Mouse (Mus musculus): Measurements from ENCODE around the gene Mmel1.

DNA sequence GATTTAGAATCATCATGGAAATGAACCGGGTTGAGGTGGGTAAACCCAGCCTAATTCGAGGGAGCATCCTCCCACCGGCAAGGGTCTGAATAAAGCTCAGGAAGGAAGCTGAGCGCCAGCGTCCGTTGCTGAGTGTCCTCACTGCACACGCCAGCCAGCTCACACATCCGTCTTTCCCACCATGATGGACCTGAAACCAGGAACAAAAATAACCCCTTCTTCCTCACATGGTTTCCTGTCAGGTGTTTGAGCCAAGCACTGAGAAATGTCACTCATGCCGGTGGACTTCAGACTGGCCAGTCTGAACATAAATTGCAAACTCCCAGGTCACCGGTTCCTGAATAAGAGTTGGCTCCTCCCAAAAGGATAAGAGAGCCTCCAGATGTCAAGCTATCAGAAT is 45.9 kb downstream of the Mmel1 start:
- TF ChIP-seq MAX (IDR thresholded peaks at IDR 0.05; ENCODE audit: low read depth) (no peak), MYOD1 (IDR thresholded peaks at IDR 0.05; ENCODE audit: control insufficient read depth in 1 of 3, insufficient read length in 2 of 3, low read depth in 2 of 3) (no peak), TCF12 (IDR thresholded peaks at IDR 0.05; ENCODE audit: insufficient read depth, poor library complexity, severe bottlenecking) (no peak), POLR2A (IDR thresholded peaks at IDR 0.05; ENCODE audit: insufficient read length, low read depth) (no peak), USF1 (IDR thresholded peaks at IDR 0.05; ENCODE audit: low read depth) (no peak), MYOG (IDR thresholded peaks at IDR 0.05; ENCODE audit: control insufficient read depth in 1 of 3, insufficient read depth in 1 of 3, insufficient read length in 2 of 3, low read depth in 2 of 3) (no peak), POLR2AphosphoS2 (IDR thresholded peaks at IDR 0.05; ENCODE audit: insufficient read length, low read depth) (no peak), TCF3 (IDR thresholded peaks at IDR 0.05; ENCODE audit: insufficient read length, low read depth) (no peak), CEBPB (IDR thresholded peaks at IDR 0.05; ENCODE audit: insufficient read depth, poor library complexity, severe bottlenecking) (no peak), E2F4 (IDR thresholded peaks at IDR 0.05; ENCODE audit: insufficient read depth) (no peak), REST (IDR thresholded peaks at IDR 0.05; ENCODE audit: insufficient read depth, insufficient read length) (no peak)
